Mouse (Mus musculus): ENCODE results near the gene Spry1. TPM values are rescaled to one million over a fixed set of nuclear protein-coding genes. Genes with fewer than 3 reads are reported as not detected.

The Spry1 gene
- total and polyA plus RNA-seq, 3 experiments: not detected

- dilution Hi-C loops (cut with MboI; ENCODE audit: extremely low pct_ligation_motif_present, extremely low pct_unique_long_range_greater_than_20kb, low sequenced_read_pairs): no loop called here
Observed at GRCm38 (mm10) chr3:37692945-37693344, 53.2 kb downstream of the Spry1 start.

GRCm38 (mm10) chr3:37693552-37693951 lies 53.8 kb downstream of the Spry1 start:
- dilution Hi-C loops (cut with MboI; ENCODE audit: extremely low pct_ligation_motif_present, extremely low pct_unique_long_range_greater_than_20kb, low sequenced_read_pairs) (no loop called here), in situ Hi-C loops (cut with MboI; ENCODE audit: low pct_ligation_motif_present, low pct_unique_long_range_greater_than_20kb, low sequenced_read_pairs) (no loop called here)
- Histone ChIP-seq H3K9ac (ENCODE audit: insufficient read depth, low read depth) (no peak overlapping the region), H3K4me3 (replicated peaks in 1 of 3; ENCODE audit: low read depth in 2 of 3, low read length in 2 of 3, poor library complexity in 1 of 3) (no peak overlapping the region), H3K36me3 (replicated peaks in 1 of 2; ENCODE audit: control insufficient read depth in 1 of 2, insufficient read depth in 1 of 2, low read length in 1 of 2) (no peaks in the 10 kb centered on the region), H3K27me3 (replicated peaks) (no peaks in the 10 kb centered on the region), H3K9me3 (replicated peaks; ENCODE audit: low read length) (no peaks in the 10 kb centered on the region), H3K79me2 (replicated peaks; ENCODE audit: control insufficient read depth, extremely low read depth, insufficient read depth, poor library complexity, severe bottlenecking) (no peaks in the 10 kb centered on the region), H3K4me2 (ENCODE audit: insufficient read depth, low read depth, poor library complexity, severe bottlenecking) (no peak overlapping the region), H3K4me1 (ENCODE audit: control insufficient read depth in 1 of 2, insufficient read depth in 2 of 2) (peaks cover 0 to 7% of the 10 kb centered on the region in 2 experiments; a peak in 2 of 4 replicates), H3K27ac (ENCODE audit: insufficient read depth, low read depth) (no peak overlapping the region)
- no peak for DNase-seq (ENCODE audit: extremely low read depth)
- TF ChIP-seq NELFE (IDR thresholded peaks at IDR 0.05; ENCODE audit: low read depth, low read length): no peak
- no peak for TF ChIP-seq UBTF (IDR thresholded peaks at IDR 0.05; ENCODE audit: low read depth, low read length)
- no peak for TF ChIP-seq HCFC1 (IDR thresholded peaks at IDR 0.05; ENCODE audit: low read depth, low read length)
- TF ChIP-seq ZKSCAN1 (IDR thresholded peaks at IDR 0.05; ENCODE audit: borderline replicate concordance, low read depth, low read length): no peak
- no peak for TF ChIP-seq POLR2AphosphoS2 (IDR thresholded peaks at IDR 0.05; ENCODE audit: low read depth, low read length)
- no peak for TF ChIP-seq ELF1 (IDR thresholded peaks at IDR 0.05; ENCODE audit: low read depth, low read length)
- no peak for TF ChIP-seq JUND (conservative IDR thresholded peaks at IDR 0.05; ENCODE audit: low read depth, low read length)
- no peak for TF ChIP-seq TCF12 (IDR thresholded peaks at IDR 0.05; ENCODE audit: low read depth, low read length)
- TF ChIP-seq NRF1 (IDR thresholded peaks at IDR 0.05; ENCODE audit: low read depth, low read length): no peak
- TF ChIP-seq SMC3 (IDR thresholded peaks at IDR 0.05; ENCODE audit: low read depth, low read length): no peak
- TF ChIP-seq ZC3H11A (IDR thresholded peaks at IDR 0.05; ENCODE audit: low read depth, low read length): no peak
- no peak for TF ChIP-seq RAD21 (IDR thresholded peaks at IDR 0.05; ENCODE audit: low read depth, low read length)
- no peak for TF ChIP-seq POLR2A (IDR thresholded peaks at IDR 0.05; ENCODE audit: low read depth, low read length)
- TF ChIP-seq IRF4 (IDR thresholded peaks at IDR 0.05; ENCODE audit: low read depth, low read length): no peak
- TF ChIP-seq USF2 (conservative IDR thresholded peaks at IDR 0.05; ENCODE audit: low read depth, low read length): no peak
- no peak for TF ChIP-seq KAT2A (IDR thresholded peaks at IDR 0.05; ENCODE audit: insufficient replicate concordance, low read length)
- no peak for TF ChIP-seq CHD1 (IDR thresholded peaks at IDR 0.05; ENCODE audit: low read depth, low read length)
- TF ChIP-seq GABPA (IDR thresholded peaks at IDR 0.05; ENCODE audit: insufficient replicate concordance, low read depth, low read length): no peak
- no peak for TF ChIP-seq SIN3A (IDR thresholded peaks at IDR 0.05; ENCODE audit: low read length)
- no peak for TF ChIP-seq MAZ (IDR thresholded peaks at IDR 0.05; ENCODE audit: low read depth, low read length)

More at GRCm38 (mm10) chr3:37692945-37693344, 53.2 kb downstream of the Spry1 start:
- Histone ChIP-seq H3K4me2 (ENCODE audit: insufficient read depth, low read depth, poor library complexity, severe bottlenecking) (no peak overlapping the region), H3K36me3 (replicated peaks in 1 of 2; ENCODE audit: control insufficient read depth in 1 of 2, insufficient read depth in 1 of 2, low read length in 1 of 2) (no peaks in the 10 kb centered on the region), H3K27ac (ENCODE audit: insufficient read depth, low read depth) (no peak overlapping the region), H3K4me1 (ENCODE audit: control insufficient read depth in 1 of 2, insufficient read depth in 2 of 2) (peaks cover 0 to 7% of the 10 kb centered on the region in 2 experiments; a peak in 2 of 4 replicates), H3K9me3 (replicated peaks; ENCODE audit: low read length) (no peaks in the 10 kb centered on the region), H3K27me3 (replicated peaks) (no peaks in the 10 kb centered on the region), H3K4me3 (replicated peaks in 1 of 3; ENCODE audit: low read depth in 2 of 3, low read length in 2 of 3, poor library complexity in 1 of 3) (no peak overlapping the region), H3K79me2 (replicated peaks; ENCODE audit: control insufficient read depth, extremely low read depth, insufficient read depth, poor library complexity, severe bottlenecking) (no peaks in the 10 kb centered on the region), H3K9ac (ENCODE audit: insufficient read depth, low read depth) (no peak overlapping the region)
- in situ Hi-C loops (cut with MboI; ENCODE audit: low pct_ligation_motif_present, low pct_unique_long_range_greater_than_20kb, low sequenced_read_pairs): no loop called here
- no peak for DNase-seq (ENCODE audit: extremely low read depth)
- TF ChIP-seq RAD21 (IDR thresholded peaks at IDR 0.05; ENCODE audit: low read depth, low read length) (no peak), ZKSCAN1 (IDR thresholded peaks at IDR 0.05; ENCODE audit: borderline replicate concordance, low read depth, low read length) (no peak), HCFC1 (IDR thresholded peaks at IDR 0.05; ENCODE audit: low read depth, low read length) (no peak), JUND (conservative IDR thresholded peaks at IDR 0.05; ENCODE audit: low read depth, low read length) (no peak), ZC3H11A (IDR thresholded peaks at IDR 0.05; ENCODE audit: low read depth, low read length) (no peak), GABPA (IDR thresholded peaks at IDR 0.05; ENCODE audit: insufficient replicate concordance, low read depth, low read length) (no peak), MAFK (IDR thresholded peaks at IDR 0.05; ENCODE audit: insufficient replicate concordance, low read length) (no peak), SMC3 (IDR thresholded peaks at IDR 0.05; ENCODE audit: low read depth, low read length) (no peak), CHD1 (IDR thresholded peaks at IDR 0.05; ENCODE audit: low read depth, low read length) (no peak), E2F4 (IDR thresholded peaks at IDR 0.05; ENCODE audit: insufficient replicate concordance, low read depth, low read length) (no peak), JUN (IDR thresholded peaks at IDR 0.05; ENCODE audit: insufficient read depth, low read depth, low read length) (no peak), CHD2 (IDR thresholded peaks at IDR 0.05; ENCODE audit: low read length) (no peak), IRF4 (IDR thresholded peaks at IDR 0.05; ENCODE audit: low read depth, low read length) (no peak), ELF1 (IDR thresholded peaks at IDR 0.05; ENCODE audit: low read depth, low read length) (no peak), MEF2A (IDR thresholded peaks at IDR 0.05; ENCODE audit: borderline replicate concordance, low read depth, low read length) (no peak), NELFE (IDR thresholded peaks at IDR 0.05; ENCODE audit: low read depth, low read length) (no peak), TCF12 (IDR thresholded peaks at IDR 0.05; ENCODE audit: low read depth, low read length) (no peak), EP300 (IDR thresholded peaks at IDR 0.05; ENCODE audit: low read length) (no peak)

Measured in CH12.LX (cell line).